Mouse (Mus musculus) layer of hippocampus, adult 6 months (tissue): ENCODE data around the gene Ago1. TPM values are rescaled to one million over a fixed set of nuclear protein-coding genes. Genes with fewer than 3 reads are reported as not detected.

ENCODE experiments used
- long read RNA-seq, 2 experiments: library from polyadenylated mRNA; unstranded; transcript quantifications; one replicate each; pipeline ENCODE4 v2.0.0; 2019 to 2020
- polyA plus RNA-seq: library from polyadenylated mRNA; unstranded; fragments of <200 nt; fragmentation: Nextera tagmentation; gene quantifications from 2 replicates; pipeline ENCODE4 v1.2.3, GENCODE M21; 2021

Ago1 gene
- 9.8 and 10.8 TPM in 2 replicates for polyA plus RNA-seq
- long read RNA-seq, experiment 1, partial matches to known transcripts: 0 of 9 reads
- long read RNA-seq, experiment 1, other reads (novel, unspliced or antisense): 9 of 9 reads
- long read RNA-seq, experiment 2, partial matches to known transcripts: 1 of 20 reads
- long read RNA-seq, experiment 2, other reads (novel, unspliced or antisense): 19 of 20 reads

DNA sequence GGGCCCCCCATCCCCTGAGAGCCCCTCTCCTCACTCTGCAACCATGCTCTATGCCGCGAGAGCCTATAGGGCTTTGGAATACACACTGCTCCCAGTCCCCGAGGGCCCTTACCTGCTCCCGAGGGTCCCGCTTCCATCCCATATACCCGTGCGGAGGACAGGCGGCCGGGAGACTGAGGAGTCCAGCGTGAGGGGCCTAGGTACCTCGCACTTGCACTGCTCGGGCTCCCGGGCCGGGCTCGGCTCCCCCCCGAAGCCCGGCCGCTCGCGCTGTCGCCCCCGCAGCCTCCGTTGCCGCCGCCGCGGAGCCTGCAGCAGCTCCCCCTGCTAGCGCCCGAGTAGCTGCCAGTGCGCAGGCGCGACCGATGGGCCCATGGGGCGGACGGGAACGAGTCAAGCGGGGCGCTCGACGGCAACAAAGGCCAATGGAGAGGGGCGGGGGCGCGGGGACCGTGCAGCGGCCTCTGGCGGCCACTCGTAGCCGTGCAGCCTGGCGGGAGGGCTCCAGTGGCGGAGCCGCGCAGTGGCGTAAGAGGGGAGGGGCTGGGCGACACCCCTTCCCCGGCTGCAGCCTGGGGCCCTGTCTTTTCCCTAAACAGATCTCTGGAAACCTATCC is at the start of gene Ago1:
Gene Ago1, minus strand, starts transcription at position 299 of the 617 bp plus-strand sequence.

DNA sequence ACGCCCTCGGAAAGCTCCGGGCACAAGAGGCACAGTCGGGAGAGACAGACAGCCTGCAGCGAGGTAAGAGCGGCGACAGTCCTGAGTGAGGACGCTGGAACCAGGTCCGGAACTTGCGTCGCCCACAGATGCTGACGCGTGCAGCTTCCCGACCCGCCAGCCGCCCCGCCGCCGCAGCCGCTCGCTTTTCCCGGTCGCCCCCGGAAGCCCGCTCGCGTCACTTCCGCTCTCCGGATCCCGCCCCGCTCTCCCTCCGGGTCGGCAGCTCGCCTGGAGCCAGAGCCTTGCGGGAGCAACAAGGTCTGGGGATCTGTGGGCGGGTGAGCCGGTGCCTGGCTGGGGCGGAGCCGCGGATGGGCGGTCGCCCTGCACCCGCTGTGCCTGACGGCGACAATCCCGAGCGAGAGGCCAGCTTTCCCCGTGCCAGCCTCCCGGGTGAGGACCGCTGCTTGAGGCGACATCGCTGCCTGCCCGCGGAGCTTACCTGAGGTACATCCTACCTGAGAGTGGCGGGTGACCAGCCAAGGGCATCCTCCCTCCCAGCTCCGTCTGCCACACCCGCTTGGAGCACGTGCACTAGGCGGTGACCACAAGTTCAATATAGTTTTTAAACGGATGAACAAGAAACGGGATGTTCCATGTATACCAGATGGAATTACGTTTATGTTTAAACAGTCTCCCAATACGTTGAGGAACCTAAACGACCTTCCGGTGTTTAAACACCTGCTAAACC is 38.9 kb downstream of the Ago1 start, which contains the start of gene Ago3:
Gene Ago3, minus strand, starts transcription at position 210 of the 733 bp plus-strand sequence.

Other genes with a start within 250 kb of the Ago1 start
- gene Map7d1, start 212.2 kb downstream of the Ago1 start, polyA plus RNA-seq: 46.7 and 54.9 TPM in 2 replicates
- gene Trappc3, start 206.3 kb downstream of the Ago1 start, polyA plus RNA-seq: 42.6 and 54.1 TPM in 2 replicates
- gene Col8a2, start 181.8 kb downstream of the Ago1 start, polyA plus RNA-seq: 0.30 and 2.0 TPM in 2 replicates
- 20.2 and 22.4 TPM in 2 replicates for gene Adprhl2, start 146.9 kb downstream of the Ago1 start, polyA plus RNA-seq
- gene Tekt2, start 142.9 kb downstream of the Ago1 start, polyA plus RNA-seq: 0.24 and 0.63 TPM in 2 replicates
- gene Ago3, start 39.0 kb downstream of the Ago1 start, polyA plus RNA-seq: 11.1 and 11.3 TPM in 2 replicates
- 0.65 TPM in 2 replicates for gene Ago4, start 64.9 kb upstream of the Ago1 start, polyA plus RNA-seq
- 0.30 and 0.34 TPM in 2 replicates for gene Clspn, start 88.4 kb upstream of the Ago1 start, polyA plus RNA-seq
- gene 5730409E04Rik, start 141.2 kb upstream of the Ago1 start, polyA plus RNA-seq: 36.5 and 37.0 TPM in 2 replicates
- 317 and 340 TPM in 2 replicates for gene Psmb2, start 209.0 kb upstream of the Ago1 start, polyA plus RNA-seq